Mouse (Mus musculus) ES-E14 (cell line): ENCODE measurements around the gene Rad51b. TPM values are rescaled to one million over a fixed set of nuclear protein-coding genes. Genes with fewer than 3 reads are reported as not detected.

ENCODE experiments used
- DNase-seq: peaks from one replicate; pipeline ENCODE4 v3.0.0-alpha.2; 2013; ENCODE audit warnings: low read depth, low spot score
- H3K27ac ChIP-seq: 2 replicates; pipeline ENCODE4 v1.5.1; 2012; ENCODE audit warnings: low read depth, mild to moderate bottlenecking, low read length, moderate library complexity, mixed read lengths; ENCODE audit not compliant: poor library complexity, insufficient read depth, severe bottlenecking
- H3K36me3 ChIP-seq: 2 replicates; pipeline ENCODE4 v1.6.1; 2012; ENCODE audit warnings: mild to moderate bottlenecking, low read length, moderate library complexity, mixed read lengths; ENCODE audit not compliant: control insufficient read depth, poor library complexity, insufficient read depth, severe bottlenecking
- H3K4me1 ChIP-seq, 2 experiments: fragments of 150-350 bp in 1 of 2; sonication (generic) in 1 of 2; 2 replicates each; pipeline ENCODE4 v1.6.1; 2012; ENCODE audit warnings: low read length in 2 of 2, mild to moderate bottlenecking in 1 of 2, mixed read lengths in 1 of 2; ENCODE audit not compliant: control insufficient read depth in 2 of 2, insufficient read depth in 2 of 2, poor library complexity in 1 of 2
- H3K4me3 ChIP-seq, 2 experiments: fragments of 150-350 bp in 1 of 2; sonication (generic) in 1 of 2; 2 replicates each; pipeline ENCODE4 v1.5.1; 2012; ENCODE audit warnings: low read length in 2 of 2, low read depth in 1 of 2, mild to moderate bottlenecking in 1 of 2, mixed read lengths in 1 of 2; ENCODE audit not compliant: insufficient read depth in 1 of 2, poor library complexity in 1 of 2, severe bottlenecking in 1 of 2
- H3K9ac ChIP-seq: 2 replicates; pipeline ENCODE4 v1.6.1; 2012; ENCODE audit warnings: low read depth, mild to moderate bottlenecking, low read length, mixed read lengths; ENCODE audit not compliant: poor library complexity, insufficient read depth, severe bottlenecking
- H3K9me3 ChIP-seq: fragments of 150-350 bp; sonication (generic); 2 replicates; pipeline ENCODE4 v1.6.1; 2012; ENCODE audit warnings: low read depth, mild to moderate bottlenecking, low read length; ENCODE audit not compliant: control insufficient read depth, insufficient read depth
- CHD2 ChIP-seq: IDR thresholded peaks from 2 replicates; pipeline ENCODE4 v1.6.1; 2014; ENCODE audit warnings: mild to moderate bottlenecking, low read depth, low read length, inconsistent platforms
- HCFC1 ChIP-seq: IDR thresholded peaks from 2 replicates; pipeline ENCODE4 v1.6.1; 2012; ENCODE audit warnings: low read length, inconsistent platforms, borderline replicate concordance; ENCODE audit not compliant: insufficient read depth
- MAFK ChIP-seq: IDR thresholded peaks from 2 replicates; pipeline ENCODE4 v1.6.1; 2014; ENCODE audit warnings: mild to moderate bottlenecking, low read depth, low read length, inconsistent platforms; ENCODE audit not compliant: insufficient read depth
- ZC3H11A ChIP-seq: IDR thresholded peaks from 2 replicates; pipeline ENCODE4 v1.6.1; 2012; ENCODE audit warnings: low read depth, mild to moderate bottlenecking, inconsistent platforms, low read length, borderline replicate concordance
- ZNF384 ChIP-seq: IDR thresholded peaks from 2 replicates; pipeline ENCODE4 v1.6.1; 2012; ENCODE audit warnings: low read depth, low read length, inconsistent platforms
- in situ Hi-C, 2 experiments: fragments of 600-800 bp; cut with MboI; formaldehyde crosslinking; loops; one replicate each; pipeline ENCODE4 v1.15.1; 2025; ENCODE audit warnings: low sequenced_read_pairs in 2 of 2, inconsistent platforms in 1 of 2; ENCODE audit not compliant: unreplicated experiment in 2 of 2
- total RNA-seq: library from RNA; depleted of rRNA; stranded (reverse); fragments of 300-350 nt; gene quantifications from 2 replicates; pipeline ENCODE4 v1.2.3, GENCODE M21; 2012

Gene Rad51b
- total RNA-seq, 1 experiment: 6.7 TPM

GRCm38 (mm10) chr12:79771194-79771593 is 474.1 kb downstream of the Rad51b start:
- Histone ChIP-seq H3K36me3 (no peaks in the 10 kb centered on the region), H3K4me1 (no peaks in the 10 kb centered on the region), H3K4me3 (no peak overlapping the region), H3K9ac (no peak overlapping the region), H3K27ac (no peak overlapping the region), H3K9me3 (no peaks in the 10 kb centered on the region)
- in situ Hi-C loops: no loop called here
- TF ChIP-seq ZC3H11A: no peak
- no peak for TF ChIP-seq ZNF384
- TF ChIP-seq HCFC1: no peak
- TF ChIP-seq MAFK: no peak
- no peak for TF ChIP-seq CHD2
- no peak for DNase-seq

DNA sequence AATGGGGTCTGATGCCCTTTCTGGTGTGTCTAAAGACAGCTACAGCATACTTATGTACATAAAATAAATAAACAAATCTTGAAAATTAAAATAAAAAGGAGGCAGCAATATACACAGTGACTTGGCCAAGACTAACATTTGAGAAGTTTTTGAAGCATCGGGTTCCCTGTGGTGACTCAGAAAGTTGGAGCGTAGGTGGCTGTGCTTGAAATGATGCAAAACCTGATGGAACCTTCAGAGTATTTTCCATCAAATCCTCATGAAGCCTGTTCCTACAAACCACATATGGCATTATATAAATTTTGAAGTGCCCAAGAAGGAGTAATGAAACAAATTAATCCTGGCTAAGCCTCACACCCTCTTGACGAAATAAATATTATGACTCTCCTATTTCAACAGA is 474.7 kb downstream of the Rad51b start:
- no peak overlapping the region for H3K4me3 ChIP-seq
- in situ Hi-C loops: no loop called here

DNA sequence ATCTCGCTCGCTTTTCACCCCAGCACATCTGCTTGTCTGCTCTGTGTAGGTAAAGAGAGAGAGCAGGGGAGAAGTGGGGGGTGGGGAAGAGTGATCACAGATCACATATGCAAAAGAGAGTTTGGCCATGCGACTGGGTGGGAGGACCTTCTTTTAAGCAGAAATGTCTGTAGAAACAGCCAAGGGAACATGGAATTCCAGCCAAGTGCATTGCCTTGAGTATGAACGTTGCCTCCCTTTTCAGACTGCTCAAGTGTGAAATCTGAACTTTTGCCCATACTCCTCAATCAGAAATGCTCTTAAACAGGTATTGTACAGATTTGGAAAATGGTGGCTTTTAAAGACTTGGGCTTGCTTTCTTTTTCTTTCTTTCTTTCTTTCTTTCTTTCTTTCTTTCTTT is 476.2 kb downstream of the Rad51b start:
- no peak for DNase-seq
- in situ Hi-C loops: no loop called here
- Histone ChIP-seq H3K36me3 (no peaks in the 10 kb centered on the region), H3K4me3 (no peak overlapping the region), H3K27ac (no peak overlapping the region), H3K4me1 (no peaks in the 10 kb centered on the region), H3K9me3 (no peaks in the 10 kb centered on the region), H3K9ac (no peak overlapping the region)
- no peak for TF ChIP-seq ZC3H11A
- no peak for TF ChIP-seq HCFC1
- no peak for TF ChIP-seq MAFK
- TF ChIP-seq CHD2: no peak
- TF ChIP-seq ZNF384: no peak

More for the DNA sequence above, 474.7 kb downstream of the Rad51b start:
- TF ChIP-seq ZC3H11A (no peak), MAFK (no peak), HCFC1 (no peak), CHD2 (no peak), ZNF384 (no peak)
- no peaks in the 10 kb centered on the region for H3K36me3 ChIP-seq
- H3K4me1 ChIP-seq: no peaks in the 10 kb centered on the region
- H3K9ac ChIP-seq: no peak overlapping the region
- no peak overlapping the region for H3K27ac ChIP-seq
- H3K9me3 ChIP-seq: no peaks in the 10 kb centered on the region
- no peak for DNase-seq

DNA sequence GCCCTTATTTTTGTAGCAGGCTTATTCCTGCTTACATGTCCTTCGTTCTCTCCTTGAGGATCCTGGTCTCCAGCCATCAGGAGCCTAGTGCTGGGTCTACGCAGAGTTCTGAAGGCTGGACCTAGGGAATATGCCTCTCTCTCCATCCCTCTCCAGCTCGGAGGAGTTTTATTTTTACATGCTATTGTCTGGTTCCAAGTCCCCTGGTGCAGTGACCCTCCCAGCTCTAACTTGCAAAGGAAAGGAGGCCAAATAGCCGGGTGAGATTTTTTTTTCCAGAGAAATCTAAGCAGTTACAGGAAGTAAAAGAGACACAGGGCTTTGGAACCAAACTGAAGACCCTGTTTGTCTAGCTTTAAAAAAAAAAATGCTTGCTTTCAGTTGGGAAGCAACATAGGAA is 477.5 kb downstream of the Rad51b start:
- H3K4me1 ChIP-seq: no peaks in the 10 kb centered on the region
- H3K9ac ChIP-seq: no peak overlapping the region
- in situ Hi-C loops: no loop called here
- H3K9me3 ChIP-seq: no peaks in the 10 kb centered on the region
- H3K4me3 ChIP-seq: no peak overlapping the region
- no peaks in the 10 kb centered on the region for H3K36me3 ChIP-seq
- DNase-seq: no peak
- TF ChIP-seq ZC3H11A (no peak), HCFC1 (no peak), MAFK (no peak), ZNF384 (no peak), CHD2 (no peak)
- no peak overlapping the region for H3K27ac ChIP-seq

GRCm38 (mm10) chr12:79776828-79777227 is 479.7 kb downstream of the Rad51b start:
- Histone ChIP-seq H3K36me3 (no peaks in the 10 kb centered on the region), H3K4me1 (no peaks in the 10 kb centered on the region), H3K4me3 (no peak overlapping the region), H3K9me3 (no peaks in the 10 kb centered on the region), H3K9ac (no peak overlapping the region), H3K27ac (no peak overlapping the region)
- TF ChIP-seq MAFK (no peak), ZNF384 (no peak)
- no peak for DNase-seq
- in situ Hi-C loops: no loop called here
